Mouse (Mus musculus) forebrain, embryonic 16.5 days (tissue): ENCODE data around the gene Camta1. TPM values are rescaled to one million over a fixed set of nuclear protein-coding genes. Genes with fewer than 3 reads are reported as not detected.
A peak's percentile ranks its signal among the peaks of the same experiment; 100 is the strongest.

Source experiments
- ATAC-seq: fragments of 200-750 bp; cut with Nextera tagmentation; 2 replicates; pipeline ENCODE4 v1.8.0; 2017; ENCODE audit warnings: mild to moderate bottlenecking, moderate library complexity
- H3K27ac ChIP-seq: fragments of 300-500 bp; sonication (generic); 2 replicates; pipeline ENCODE4 v1.5.1; 2014; ENCODE audit warnings: low read length, control low read depth
- H3K27me3 ChIP-seq: fragments of 300-500 bp; sonication (generic); replicated peaks from 2 replicates; pipeline ENCODE4 v1.6.1; 2014; ENCODE audit warnings: low read length; ENCODE audit not compliant: control insufficient read depth, insufficient read depth
- H3K36me3 ChIP-seq: fragments of 300-500 bp; sonication (generic); 2 replicates; pipeline ENCODE4 v1.6.1; 2014; ENCODE audit not compliant: control insufficient read depth, insufficient read depth
- H3K4me1 ChIP-seq: fragments of 300-500 bp; sonication (generic); replicated peaks from 2 replicates; pipeline ENCODE4 v1.6.1; 2014; ENCODE audit warnings: low read length; ENCODE audit not compliant: control insufficient read depth, insufficient read depth
- H3K4me2 ChIP-seq: fragments of 300-500 bp; sonication (generic); 2 replicates; pipeline ENCODE4 v1.6.1; 2014; ENCODE audit warnings: mild to moderate bottlenecking, low read length, control low read depth
- H3K4me3 ChIP-seq: fragments of 300-500 bp; sonication (generic); replicated peaks from 2 replicates; pipeline ENCODE4 v1.5.1; 2014; ENCODE audit warnings: mild to moderate bottlenecking, low read length, control low read depth
- H3K9ac ChIP-seq: fragments of 300-500 bp; sonication (generic); replicated peaks from 2 replicates; pipeline ENCODE4 v1.6.1; 2014; ENCODE audit warnings: low read depth, low read length, control low read depth
- H3K9me3 ChIP-seq: fragments of 300-500 bp; sonication (generic); 2 replicates; pipeline ENCODE4 v1.6.1; 2016; ENCODE audit warnings: low read length; ENCODE audit not compliant: control insufficient read depth
- whole genome bisulfite sequencing: fragments of 180-500 bp; shearing (Covaris S2); extraction: QIAGEN DNeasy Blood & Tissue Kit; methylation state at CpG from one replicate; pipeline ENCODE4 v1.1.7; 2014; 5-methylcytosine and 5-hydroxymethylcytosine counted together
- polyA plus RNA-seq: library from polyadenylated mRNA; unstranded; fragments of >200 nt; fragmentation: Nextera tagmentation; extraction: Ambion mirVana; gene quantifications from 2 replicates; pipeline ENCODE4 v1.2.1, GENCODE M21; 2015

The Camta1 gene
- polyA plus RNA-seq, 1 experiment from 2014 or later = 123 TPM

DNA sequence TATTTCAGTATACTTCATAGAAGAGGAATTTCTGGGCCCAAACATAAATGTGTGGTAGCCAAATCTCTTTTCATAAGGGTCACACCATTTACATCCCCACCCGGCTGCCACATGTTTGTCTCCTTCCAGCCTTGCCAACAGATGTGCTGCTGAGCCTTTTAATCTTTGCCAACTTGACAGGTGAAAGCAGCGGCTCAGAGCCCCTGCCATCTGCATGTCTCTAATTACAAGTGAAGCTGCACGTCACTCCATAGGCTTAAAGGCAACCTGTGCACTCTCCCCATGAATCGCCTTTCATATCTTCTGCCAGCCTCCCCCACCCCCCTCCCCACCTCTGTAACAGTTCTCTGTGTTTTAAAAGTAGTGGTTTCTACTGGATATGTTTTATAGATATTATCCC is 351.3 kb downstream of the Camta1 start:
- Histone ChIP-seq H3K4me1 (no peaks in the 10 kb centered on the region), H3K4me3 (no peak overlapping the region), H3K27me3 (no peaks in the 10 kb centered on the region), H3K9me3 (no peaks in the 10 kb centered on the region), H3K4me2 (no peak overlapping the region), H3K9ac (no peak overlapping the region), H3K36me3 (no peaks in the 10 kb centered on the region), H3K27ac (no peak overlapping the region)
- no peak for ATAC-seq
- WGBS = 49% methylated on average over 4 of the region's 4 CpGs

DNA sequence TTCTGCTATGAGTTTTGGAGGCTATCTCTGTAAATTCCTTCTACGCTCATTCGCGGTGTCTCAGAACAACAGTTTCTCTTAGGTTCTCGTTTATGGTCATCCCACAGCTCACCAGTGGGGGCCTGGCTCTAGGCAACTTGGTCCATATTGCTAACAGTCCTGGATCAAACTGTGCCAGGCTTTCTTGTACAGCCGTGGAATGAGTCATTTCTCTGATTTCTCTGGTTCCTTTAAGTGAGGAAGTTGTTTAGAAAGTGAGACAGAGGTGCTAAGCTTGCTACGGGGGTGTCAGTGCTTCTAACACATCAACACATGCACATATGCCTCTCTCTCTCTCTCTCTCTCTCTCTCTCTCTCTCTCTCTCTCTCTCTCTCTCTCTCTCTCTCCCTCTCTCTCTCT is 355.0 kb downstream of the Camta1 start:
- Histone ChIP-seq H3K27me3 (no peaks in the 10 kb centered on the region), H3K4me3 (no peak overlapping the region), H3K36me3 (no peaks in the 10 kb centered on the region), H3K27ac (no peak overlapping the region), H3K4me2 (no peak overlapping the region), H3K9ac (no peak overlapping the region), H3K4me1 (no peaks in the 10 kb centered on the region), H3K9me3 (no peaks in the 10 kb centered on the region)
- 80% methylated on average over 6 of the region's 6 CpGs for WGBS
- ATAC-seq = no peak

- Histone ChIP-seq H3K9me3 (peaks cover 2% of the 10 kb centered on the region; the same call in 1 of the 2 replicates), H3K4me3 (no peak overlapping the region), H3K27me3 (no peaks in the 10 kb centered on the region), H3K4me2 (no peak overlapping the region), H3K9ac (no peak overlapping the region), H3K4me1 (no peaks in the 10 kb centered on the region), H3K27ac (no peak overlapping the region), H3K36me3 (no peaks in the 10 kb centered on the region)
- 81% methylated on average over 5 of the region's 5 CpGs for WGBS
- ATAC-seq = no peak
These were observed 363.0 kb downstream of the Camta1 start for GRCm38 (mm10) chr4:151498481-151499276.

GRCm38 (mm10) chr4:151496581-151496980 is 365.1 kb downstream of the Camta1 start:
- peaks cover 2% of the 10 kb centered on the region; the same call in 1 of the 2 replicates for H3K9me3 ChIP-seq
- H3K36me3 ChIP-seq = no peaks in the 10 kb centered on the region
- 80% methylated on average over 5 of the region's 5 CpGs for WGBS
- H3K9ac ChIP-seq = no peak overlapping the region
- no peak overlapping the region for H3K4me3 ChIP-seq
- H3K4me2 ChIP-seq = no peak overlapping the region
- no peaks in the 10 kb centered on the region for H3K27me3 ChIP-seq
- no peak for ATAC-seq
- no peaks in the 10 kb centered on the region for H3K4me1 ChIP-seq
- no peak overlapping the region for H3K27ac ChIP-seq

DNA sequence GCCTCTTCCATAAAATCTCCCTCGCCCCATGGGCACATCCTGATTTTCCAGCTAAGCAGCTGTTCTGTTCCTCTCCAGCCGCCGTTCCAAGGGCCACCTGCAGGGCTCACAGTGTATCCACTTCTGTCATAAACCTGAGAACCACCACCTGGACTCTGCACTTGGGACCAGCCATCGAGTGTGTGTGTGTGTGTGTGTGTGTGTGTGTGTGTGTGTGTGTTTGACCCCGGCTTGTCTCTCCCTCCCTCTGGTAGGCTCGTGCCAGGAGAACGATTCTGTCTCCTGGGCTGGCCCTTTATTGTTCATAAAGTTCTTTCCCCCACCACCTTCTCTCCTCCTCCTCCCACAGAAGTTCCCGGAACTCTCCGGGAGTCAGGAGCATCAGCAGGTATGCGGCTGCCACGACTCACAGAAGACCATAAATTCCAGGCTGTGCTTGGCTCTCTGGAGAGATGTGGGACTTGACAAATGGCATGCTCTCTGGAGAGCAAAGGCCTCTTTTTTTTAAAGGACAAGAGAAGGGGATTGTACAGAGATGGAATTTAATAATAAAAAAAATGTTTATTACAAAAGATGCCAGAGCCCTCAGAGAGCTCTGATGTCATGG is 366.3 kb downstream of the Camta1 start:
- Histone ChIP-seq H3K4me1 (no peaks in the 10 kb centered on the region), H3K27ac (no peak overlapping the region), H3K4me3 (no peak overlapping the region), H3K27me3 (no peaks in the 10 kb centered on the region), H3K36me3 (no peaks in the 10 kb centered on the region), H3K4me2 (no peak overlapping the region), H3K9me3 (peaks cover 2% of the 10 kb centered on the region; the same call in 1 of the 2 replicates), H3K9ac (no peak overlapping the region)
- no peak for ATAC-seq
- WGBS = 82% methylated on average over 11 of the region's 11 CpGs

DNA sequence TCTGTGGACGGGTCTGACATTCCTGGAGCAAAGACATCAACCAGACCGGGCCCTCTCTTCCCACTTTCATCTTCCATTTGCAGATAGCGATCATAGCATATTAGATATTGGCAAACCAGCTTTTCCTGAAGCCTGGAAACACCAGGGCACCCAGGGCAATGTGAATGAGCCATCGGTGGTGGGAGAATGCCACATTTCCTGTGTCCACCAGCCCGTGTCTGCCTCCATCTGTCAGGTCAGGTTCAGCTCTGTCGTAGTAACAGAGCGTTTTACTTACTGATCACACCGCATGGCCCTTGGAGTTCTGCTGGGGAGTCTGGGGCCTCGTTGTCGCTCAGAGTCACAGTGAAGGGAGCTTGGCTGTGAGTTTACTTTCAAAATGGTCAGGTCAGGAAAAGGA is 368.9 kb downstream of the Camta1 start:
- H3K9ac ChIP-seq = no peak overlapping the region
- no peaks in the 10 kb centered on the region for H3K27me3 ChIP-seq
- H3K4me2 ChIP-seq = no peak overlapping the region
- no peak overlapping the region for H3K27ac ChIP-seq
- no peak overlapping the region for H3K4me3 ChIP-seq
- H3K4me1 ChIP-seq = no peaks in the 10 kb centered on the region
- no peak for ATAC-seq
- WGBS = 87% methylated on average over 10 of the region's 10 CpGs
- H3K36me3 ChIP-seq = no peaks in the 10 kb centered on the region
- H3K9me3 ChIP-seq = no peaks in the 10 kb centered on the region

- no peak overlapping the region for H3K27ac ChIP-seq
- ATAC-seq = peak; percentile 31; the same call in 1 of the 2 replicates
- H3K9me3 ChIP-seq = no peaks in the 10 kb centered on the region
- peaks cover 10% of the 10 kb centered on the region for H3K4me1 ChIP-seq
- H3K4me3 ChIP-seq = no peak overlapping the region
- H3K4me2 ChIP-seq = no peak overlapping the region
- H3K27me3 ChIP-seq = peaks cover 13% of the 10 kb centered on the region
- WGBS = 22% methylated on average over 8 of the region's 8 CpGs
- no peaks in the 10 kb centered on the region for H3K36me3 ChIP-seq
- no peak overlapping the region for H3K9ac ChIP-seq
These were observed 377.7 kb downstream of the Camta1 start for GRCm38 (mm10) chr4:151483977-151484313.

GRCm38 (mm10) chr4:151483299-151483976 is 378.2 kb downstream of the Camta1 start:
- no peak overlapping the region for H3K4me3 ChIP-seq
- no peak overlapping the region for H3K27ac ChIP-seq
- ATAC-seq = peak; percentile 89
- peaks cover 10% of the 10 kb centered on the region for H3K4me1 ChIP-seq
- WGBS = 2% methylated on average over 21 of the region's 21 CpGs
- H3K36me3 ChIP-seq = no peaks in the 10 kb centered on the region
- no peak overlapping the region for H3K9ac ChIP-seq
- peak overlapping the region; percentile 28 for H3K4me2 ChIP-seq
- H3K9me3 ChIP-seq = no peaks in the 10 kb centered on the region
- H3K27me3 ChIP-seq = peaks cover 13% of the 10 kb centered on the region

DNA sequence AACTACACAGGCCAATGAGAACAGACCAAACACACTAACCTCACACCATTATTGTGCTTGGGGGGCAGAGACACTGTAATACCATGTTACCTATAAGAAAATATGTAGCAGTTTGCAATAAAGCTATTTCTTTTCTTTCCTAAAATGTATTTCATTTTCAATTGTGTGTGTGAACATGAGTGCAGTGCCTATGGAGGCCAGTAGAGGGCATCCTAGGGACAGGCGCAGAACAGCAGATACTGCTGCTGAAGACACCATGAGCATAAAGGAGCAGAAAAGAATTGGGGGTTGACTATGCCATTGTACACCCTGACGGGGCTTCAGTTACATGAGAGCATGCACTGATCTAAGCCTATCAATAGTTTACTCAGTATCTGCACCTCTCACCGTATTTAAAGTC is 380.7 kb downstream of the Camta1 start:
- 95% methylated on average over 3 of the region's 3 CpGs for WGBS
- ATAC-seq = no peak
- no peak overlapping the region for H3K27ac ChIP-seq

More for the DNA sequence above, 380.7 kb downstream of the Camta1 start:
- peaks cover 4% of the 10 kb centered on the region for H3K9me3 ChIP-seq
- H3K9ac ChIP-seq = no peak overlapping the region
- H3K27me3 ChIP-seq = peaks cover 7% of the 10 kb centered on the region
- H3K4me2 ChIP-seq = no peak overlapping the region
- no peaks in the 10 kb centered on the region for H3K36me3 ChIP-seq
- H3K4me1 ChIP-seq = peaks cover 10% of the 10 kb centered on the region
- H3K4me3 ChIP-seq = no peak overlapping the region
